18 mouse cellular contexts compared by ENCODE assay signal in the genomic region with DNA sequence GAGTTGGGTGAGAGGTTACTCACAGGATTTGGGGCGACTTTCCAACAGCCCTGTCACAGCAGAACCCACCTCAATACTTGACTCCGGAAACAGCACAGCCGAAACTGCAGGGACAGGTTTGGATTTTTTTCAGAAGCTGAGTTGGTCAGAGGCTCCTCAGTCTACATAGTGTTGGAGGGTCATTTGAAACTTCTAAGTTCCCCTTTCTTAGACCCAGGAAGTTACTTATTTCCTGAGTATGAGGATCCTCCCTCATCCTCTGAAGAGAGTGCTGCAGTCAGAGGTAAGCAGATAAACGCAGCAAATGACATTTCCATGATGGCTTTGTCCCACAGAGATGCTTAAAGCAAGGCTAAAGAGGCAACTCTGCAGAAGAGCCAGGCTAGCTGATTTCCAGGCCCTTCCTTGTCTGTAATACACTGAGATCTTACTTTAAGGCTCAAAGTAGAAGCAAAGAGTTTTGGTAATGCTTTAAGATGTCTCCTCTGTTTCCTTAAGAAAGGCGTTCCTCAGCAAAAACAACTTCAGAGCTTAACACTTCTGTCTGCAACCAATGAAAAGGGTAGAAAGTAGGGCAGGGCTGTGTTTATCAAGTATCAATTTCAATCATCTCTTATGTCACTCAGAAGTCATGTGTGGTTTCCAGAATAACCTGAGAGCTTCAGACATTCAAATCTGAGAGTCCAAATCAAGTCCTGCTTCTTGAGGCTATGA. TPM values are rescaled to one million over a fixed set of nuclear protein-coding genes. Genes with fewer than 3 reads are reported as not detected.
DNase-seq lines count a peak whose midpoint lies in the region; ATAC-seq and TF ChIP-seq lines count a peak whose summit lies in the region.
"Had no signal": no experiment of that assay in that cellular context is flagged by ENCODE, and none has a peak within 500 bp of the region (broad histone marks: within the 10 kb centered on the region; RNA-seq: fewer than 3 reads in every experiment).

No protein-coding gene starts in this region.

- H3K4me3 ChIP-seq in bone marrow, adult 2 months (replicated peaks; ENCODE audit: control insufficient read depth, low read depth, low read length), result peak overlapping the region; percentile 83
- no peak overlapping the region for H3K4me3 ChIP-seq in heart, embryonic 10.5 days
- H3K4me3 ChIP-seq: forebrain, embryonic 12.5 days; left cerebral cortex, adult 2 months; limb, embryonic 15.5 days; myocyte; stomach, embryonic 15.5 days had no signal

- H3K4me1 ChIP-seq in bone marrow, adult 2 months (ENCODE audit: control insufficient read depth, insufficient read depth, low read length), result peaks cover 10% of the 10 kb centered on the region
- no peaks in the 10 kb centered on the region for H3K4me1 ChIP-seq in heart, embryonic 10.5 days
- H3K4me1 ChIP-seq: forebrain, embryonic 12.5 days; limb, embryonic 15.5 days; stomach, embryonic 15.5 days had no signal

- WGBS in bone marrow, adult 2 months, result 4% methylated on average over 5 of the region's 5 CpGs
- WGBS in heart, embryonic 10.5 days, result 61% methylated on average over 5 of the region's 5 CpGs

- H3K9me3 ChIP-seq in heart, embryonic 10.5 days, result no peaks in the 10 kb centered on the region
- H3K9me3 ChIP-seq: forebrain, embryonic 12.5 days; limb, embryonic 15.5 days; stomach, embryonic 15.5 days had no signal

- peak; percentile 67 for ATAC-seq in megakaryocyte progenitor cell, adult 5-6 weeks (replicated peaks; ENCODE audit: poor library complexity)
- ATAC-seq: Patski had no signal

- no peak for TF ChIP-seq POLR2A in bone marrow, adult 2 months (IDR thresholded peaks at IDR 0.05; ENCODE audit: borderline replicate concordance, control insufficient read depth, low read depth, low read length)

- H3K27ac ChIP-seq in bone marrow, adult 2 months (ENCODE audit: control insufficient read depth, insufficient read depth, low read depth, low read length, poor library complexity), result peak overlapping the region; percentile 90
- no peak overlapping the region for H3K27ac ChIP-seq in heart, embryonic 10.5 days
- H3K27ac ChIP-seq: forebrain, embryonic 12.5 days; left cerebral cortex, adult 2 months; limb, embryonic 15.5 days; stomach, embryonic 15.5 days had no signal

- peak; percentile 10 for DNase-seq in gastrocnemius, adult 18-20 months (ENCODE audit: low spot score)
- DNase-seq in gastrocnemius, postnatal 10 days, result no peak
- DNase-seq in 416B (ENCODE audit: low read depth), result peak; percentile 51
- no peak for DNase-seq in heart, embryonic 10.5 days (ENCODE audit: low spot score)
- no peak for DNase-seq in kidney, adult 8-10 months
- no peak for DNase-seq in embryo, embryonic 11 days
- DNase-seq: adrenal gland, postnatal 36 days; cerebellum, adult 2 months; gastrocnemius, postnatal 25 days; kidney, postnatal 14 days had no signal

- no peaks in the 10 kb centered on the region for H3K36me3 ChIP-seq in heart, embryonic 10.5 days
- H3K36me3 ChIP-seq: forebrain, embryonic 12.5 days; limb, embryonic 15.5 days; stomach, embryonic 15.5 days had no signal

- TF ChIP-seq CTCF in bone marrow, adult 2 months (IDR thresholded peaks at IDR 0.05; ENCODE audit: control insufficient read depth, insufficient read depth, low read length), result no peak

- no peaks in the 10 kb centered on the region for H3K27me3 ChIP-seq in heart, embryonic 10.5 days (ENCODE audit: insufficient read depth, poor library complexity, severe bottlenecking)
- H3K27me3 ChIP-seq: forebrain, embryonic 12.5 days; limb, embryonic 15.5 days; Patski; stomach, embryonic 15.5 days had no signal

RNA-seq across cellular contexts. Expression of a gene that starts 57.9 kb away (rescaled TPM):
- total RNA-seq in gastrocnemius, adult 18-20 months (2021), result not detected
- under 1 TPM; 0.38 to 0.63 TPM for total RNA-seq in gastrocnemius, postnatal 10 days (2021)
- polyA plus RNA-seq in bone marrow, adult 2 months (2011; ENCODE audit: insufficient read depth, insufficient read length, low replicate concordance, missing spikeins), result 1.5 TPM in 1 of 2 replicates, not detected in the other
- total RNA-seq in megakaryocyte progenitor cell, adult 5-6 weeks (2015), result not detected in 2 replicates
- not detected in 2 replicates for total RNA-seq in megakaryocyte progenitor cell, adult 5-6 weeks (2017)
- 14.8 and 19.3 TPM in 2 replicates for polyA plus RNA-seq in heart, embryonic 10.5 days (2016; fragmentation: Nextera tagmentation; extraction: Ambion mirVana)
- total RNA-seq: adrenal gland, postnatal 36 days; gastrocnemius, postnatal 25 days; left cerebral cortex, adult 2 months had no signal
- polyA plus RNA-seq: cerebellum, adult 2 months had no signal

Comparison
In these comparisons a context has a peak if more than half of its experiments do, and no peak if none do; other contexts are left out.
1. DNase-seq: peak in gastrocnemius, adult 18-20 months (single experiment) and 416B (single experiment); none in gastrocnemius, postnatal 10 days (single experiment), heart, embryonic 10.5 days (single experiment), kidney, adult 8-10 months (0 of 2) and embryo, embryonic 11 days (single experiment).